ENCODE assay signal across 14 mouse cellular contexts in genomic region chr13:10235391-10236169, GRCm38 (mm10).
DNase-seq lines count a peak whose midpoint lies in the region; ATAC-seq lines count a peak whose summit lies in the region.
"Had no signal": no experiment of that assay in that cellular context is flagged by ENCODE, and none has a peak within 500 bp of the region (broad histone marks: within the 10 kb centered on the region; RNA-seq: fewer than 3 reads in every experiment).

No protein-coding gene starts in this region.

- DNase-seq in frontal cortex, postnatal 14 days (ENCODE audit: low spot score in 2 of 2): no peak
- peak; percentile 34 to 38 for DNase-seq in kidney, adult 8-10 months
- DNase-seq in kidney, postnatal 10 days: no peak
- peak; percentile 16 to 20 for DNase-seq in right cerebral cortex, adult 2 months (ENCODE audit: low spot score in 2 of 2)
- DNase-seq in right cerebral cortex, postnatal 10 days (ENCODE audit: low spot score in 2 of 2): no peak
- DNase-seq in embryo, embryonic 10.5 days (ENCODE audit: low spot score): no peak
- no peak for DNase-seq in c-Kit-positive CD71-positive TER-119-positive erythroid progenitor cells, embryonic 14.5 days (ENCODE audit: low spot score)
- DNase-seq: adrenal gland, postnatal 25 days; heart, postnatal 10 days; lung, adult 18-20 months; lung, postnatal 14 days; midbrain, embryonic 14.5 days had no signal

- ATAC-seq in frontal cortex, adult (ENCODE audit: low TSS enrichment): peak; percentile 8; the same call in 1 of the 2 replicates
- ATAC-seq: forebrain, embryonic 14.5 days had no signal

Comparison
In these comparisons a context has a peak if more than half of its experiments do, and no peak if none do; other contexts are left out.
1. DNase-seq: peak in kidney, adult 8-10 months (2 of 2) and right cerebral cortex, adult 2 months (2 of 2); none in frontal cortex, postnatal 14 days (0 of 2), kidney, postnatal 10 days (single experiment), right cerebral cortex, postnatal 10 days (0 of 2), embryo, embryonic 10.5 days (single experiment) and c-Kit-positive CD71-positive TER-119-positive erythroid progenitor cells, embryonic 14.5 days (single experiment).